Mouse (Mus musculus): ENCODE measurements around the gene Ube2d2b.

Ube2d2b gene

GRCm38 (mm10) chr5:107829998-107830560 lies at the start of gene Ube2d2b:
Gene Ube2d2b, plus strand, starts transcription at chr5:107830099.
- in situ Hi-C loops (cut with MboI, MseI): loop anchor here in 1 of 2 experiments (25.0 kb wide), 1 partner anchor 943 kb away; no protein-coding TSS in a partner anchor

DNA sequence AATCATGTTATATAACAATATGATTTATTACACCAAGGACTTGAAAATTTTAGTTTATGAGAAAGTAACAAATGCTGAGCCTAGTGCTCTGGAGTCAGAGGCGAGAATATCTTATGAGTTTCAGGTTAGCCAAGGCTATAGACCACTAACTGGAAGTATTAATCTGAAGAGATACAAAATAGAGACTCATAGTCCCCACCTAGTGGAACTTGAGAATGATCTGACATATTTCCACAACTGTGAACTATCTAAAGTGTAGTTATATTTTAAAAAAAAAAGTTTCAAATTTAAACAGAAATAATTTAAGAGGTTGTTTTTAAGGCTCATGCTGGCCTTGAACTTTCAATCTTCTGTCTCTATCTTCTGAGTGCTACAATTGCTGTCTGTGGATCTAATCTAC lies 47.5 kb upstream of the Ube2d2b start:
- in situ Hi-C loops (cut with MboI, MseI): loop anchor here in 1 of 2 experiments (5.0 kb wide), 1 partner anchor 80 kb away; no protein-coding TSS in a partner anchor

DNA sequence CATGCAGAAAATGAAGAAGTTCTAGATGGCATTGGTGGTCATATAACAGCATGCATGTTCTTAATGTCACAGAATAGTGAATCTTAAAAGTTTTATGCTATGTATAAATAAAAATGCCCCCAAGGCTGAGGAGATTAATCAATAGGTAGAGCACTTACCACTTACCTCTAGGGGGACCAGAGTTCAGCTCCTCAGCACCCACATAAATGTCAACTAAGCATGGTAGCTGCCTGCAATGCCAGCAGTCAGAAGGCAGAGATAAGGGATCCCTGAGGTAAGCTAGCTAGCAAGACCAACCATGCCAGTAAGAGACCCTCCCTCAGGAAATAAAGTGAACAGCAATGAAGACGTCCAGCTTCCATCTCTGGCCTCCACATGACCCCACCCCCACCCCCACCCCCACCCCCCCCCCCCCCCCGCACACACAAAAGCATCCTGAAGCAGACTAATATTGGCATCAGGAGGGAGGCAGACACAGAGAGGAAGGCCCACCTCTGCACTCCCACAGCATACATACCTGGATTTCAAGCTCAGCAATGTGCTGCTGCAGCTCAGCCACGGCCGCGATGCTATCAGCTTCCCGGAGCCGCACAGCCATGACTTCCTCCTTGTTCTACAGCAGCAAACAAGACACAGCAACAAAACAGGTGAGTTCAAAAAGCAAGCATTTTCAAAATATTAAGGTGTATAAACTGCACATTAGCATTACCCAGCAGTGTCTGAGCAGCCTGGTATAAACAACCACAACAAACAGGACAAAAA lies 42.0 kb upstream of the Ube2d2b start:
- in situ Hi-C loops (cut with MboI, MseI): no loop called here

- in situ Hi-C loops (cut with MboI, MseI): no loop called here
Measured at GRCm38 (mm10) chr5:107789492-107789891, 40.4 kb upstream of the Ube2d2b start.

GRCm38 (mm10) chr5:107791966-107792365 lies 37.9 kb upstream of the Ube2d2b start:
- in situ Hi-C loops (cut with MboI, MseI): loop anchor here in 1 of 2 experiments (5.0 kb wide), 1 partner anchor 70 kb away; no protein-coding TSS in a partner anchor

DNA sequence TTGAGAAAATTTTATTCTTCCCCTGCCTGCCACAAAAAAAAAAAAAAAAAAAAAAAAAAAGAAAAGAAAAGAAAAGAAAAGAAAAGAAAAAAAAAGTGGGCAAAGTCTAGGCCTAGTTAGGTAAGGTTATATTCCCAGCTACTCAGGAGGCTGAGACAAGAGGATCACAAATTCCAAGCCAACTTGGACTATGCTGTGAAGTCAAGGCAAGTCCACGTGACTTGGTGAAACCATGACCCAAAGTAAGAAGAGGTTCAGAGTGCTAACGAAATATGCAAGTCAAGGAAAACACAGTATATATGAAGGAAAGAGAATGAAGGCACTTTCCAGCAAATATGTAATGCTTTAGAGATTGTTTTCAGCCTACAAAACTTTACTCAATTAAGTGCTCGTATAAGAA lies 37.4 kb upstream of the Ube2d2b start:
- in situ Hi-C loops (cut with MboI, MseI): loop anchor here in 1 of 2 experiments (5.0 kb wide), 1 partner anchor 70 kb away; no protein-coding TSS in a partner anchor

GRCm38 (mm10) chr5:107793258-107793657 lies 36.6 kb upstream of the Ube2d2b start:
- in situ Hi-C loops (cut with MboI, MseI): loop anchor here in 1 of 2 experiments (5.0 kb wide), 1 partner anchor 71 kb away; no protein-coding TSS in a partner anchor

- in situ Hi-C loops (cut with MboI, MseI): loop anchor here in 1 of 2 experiments (5.0 kb wide), 1 partner anchor 72 kb away; no protein-coding TSS in a partner anchor
Measured at GRCm38 (mm10) chr5:107793927-107794326, 36.0 kb upstream of the Ube2d2b start.

- in situ Hi-C loops (cut with MboI, MseI): loop anchor here in 1 of 2 experiments (5.0 kb wide), 1 partner anchor 54 kb away; no protein-coding TSS in a partner anchor
Measured at GRCm38 (mm10) chr5:107798290-107798689, 31.6 kb upstream of the Ube2d2b start.

GRCm38 (mm10) chr5:107801234-107801633 lies 28.7 kb upstream of the Ube2d2b start:
- in situ Hi-C loops (cut with MboI, MseI): no loop called here

GRCm38 (mm10) chr5:107802621-107803020 lies 27.3 kb upstream of the Ube2d2b start:
- in situ Hi-C loops (cut with MboI, MseI): no loop called here

DNA sequence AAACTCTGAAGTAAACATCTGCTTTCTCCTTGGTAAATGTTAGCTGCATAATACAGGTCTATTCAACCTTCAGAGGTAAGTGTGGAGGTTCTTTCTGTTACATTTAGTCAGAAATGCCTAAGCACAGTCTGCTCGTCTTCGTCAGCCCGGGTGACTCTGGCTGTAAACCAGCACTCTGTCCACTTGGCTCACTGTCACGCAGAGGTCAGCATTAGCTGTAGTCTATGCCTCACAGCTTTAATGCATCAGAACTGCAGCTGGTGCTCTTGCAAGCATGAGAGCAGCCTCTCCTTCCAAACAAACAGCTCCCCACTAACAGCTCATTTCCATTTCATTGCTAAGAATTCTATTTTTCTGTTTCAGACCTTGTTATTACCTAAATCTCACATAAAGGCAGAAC lies 22.4 kb upstream of the Ube2d2b start:
- in situ Hi-C loops (cut with MboI, MseI): no loop called here

GRCm38 (mm10) chr5:107814651-107815050 lies 15.2 kb upstream of the Ube2d2b start:
- in situ Hi-C loops (cut with MboI, MseI): no loop called here

DNA sequence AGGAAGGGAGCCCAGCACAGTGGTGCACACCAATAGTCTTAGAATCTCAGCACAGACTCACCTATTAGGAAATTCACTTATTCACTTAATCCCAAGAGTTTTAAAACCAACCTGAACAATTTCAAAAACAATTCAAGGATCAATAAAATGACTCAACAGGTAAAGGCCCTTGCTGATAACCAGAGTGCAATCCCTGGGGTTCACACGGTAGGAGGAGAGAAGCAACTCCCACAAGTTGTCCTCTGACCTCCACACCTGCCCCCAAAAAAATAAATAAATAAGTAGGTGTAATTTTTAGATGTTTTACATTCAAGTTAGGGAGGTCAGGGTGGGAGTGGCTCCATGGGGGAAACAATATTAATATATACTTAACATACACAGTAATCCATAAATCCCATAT lies 7.4 kb upstream of the Ube2d2b start:
- in situ Hi-C loops (cut with MboI, MseI): no loop called here

- in situ Hi-C loops (cut with MboI, MseI): loop anchor here in 1 of 2 experiments (25.0 kb wide), 1 partner anchor 944 kb away; no protein-coding TSS in a partner anchor
Measured at GRCm38 (mm10) chr5:107831351-107831750, 1.5 kb downstream of the Ube2d2b start.

GRCm38 (mm10) chr5:107834287-107834686 lies 4.4 kb downstream of the Ube2d2b start:
- in situ Hi-C loops (cut with MboI, MseI): loop anchor here in 1 of 2 experiments (25.0 kb wide), 1 partner anchor 947 kb away; no protein-coding TSS in a partner anchor

DNA sequence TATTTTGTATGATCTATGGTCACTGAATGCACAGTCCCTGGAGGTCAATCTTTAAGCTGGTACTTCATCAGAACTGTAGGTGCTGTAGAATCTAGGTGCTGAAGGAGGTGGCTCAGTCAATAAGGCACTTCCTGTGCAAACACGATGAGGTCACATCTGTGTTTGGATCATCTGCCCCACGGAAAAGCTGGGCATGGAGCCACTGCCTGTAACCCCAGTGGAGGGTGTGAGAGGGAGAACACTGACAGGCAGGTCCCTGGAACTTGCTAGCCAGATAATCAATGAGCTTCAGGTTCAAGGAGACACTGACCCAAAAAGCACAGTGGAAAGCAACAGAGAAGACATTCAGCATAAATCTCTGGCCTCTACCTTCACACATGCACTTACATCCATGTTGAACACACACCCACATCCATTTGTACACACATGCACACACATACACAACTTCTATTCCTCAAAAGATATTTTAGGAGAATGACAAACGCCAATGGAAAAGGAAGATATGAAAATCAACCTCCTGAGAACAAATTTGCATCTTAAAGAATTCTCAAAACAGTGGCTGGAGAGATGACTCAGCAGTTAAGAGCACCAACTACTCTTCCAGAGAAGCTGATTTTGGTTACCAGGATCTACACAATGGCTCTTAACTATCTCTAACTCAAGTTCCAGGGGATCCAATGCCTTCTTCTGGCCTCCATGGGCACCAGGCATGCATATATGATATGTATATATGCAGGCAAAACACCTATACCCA lies 9.2 kb downstream of the Ube2d2b start:
- in situ Hi-C loops (cut with MboI, MseI): loop anchor here in 1 of 2 experiments (25.0 kb wide), 1 partner anchor 952 kb away; no protein-coding TSS in a partner anchor

DNA sequence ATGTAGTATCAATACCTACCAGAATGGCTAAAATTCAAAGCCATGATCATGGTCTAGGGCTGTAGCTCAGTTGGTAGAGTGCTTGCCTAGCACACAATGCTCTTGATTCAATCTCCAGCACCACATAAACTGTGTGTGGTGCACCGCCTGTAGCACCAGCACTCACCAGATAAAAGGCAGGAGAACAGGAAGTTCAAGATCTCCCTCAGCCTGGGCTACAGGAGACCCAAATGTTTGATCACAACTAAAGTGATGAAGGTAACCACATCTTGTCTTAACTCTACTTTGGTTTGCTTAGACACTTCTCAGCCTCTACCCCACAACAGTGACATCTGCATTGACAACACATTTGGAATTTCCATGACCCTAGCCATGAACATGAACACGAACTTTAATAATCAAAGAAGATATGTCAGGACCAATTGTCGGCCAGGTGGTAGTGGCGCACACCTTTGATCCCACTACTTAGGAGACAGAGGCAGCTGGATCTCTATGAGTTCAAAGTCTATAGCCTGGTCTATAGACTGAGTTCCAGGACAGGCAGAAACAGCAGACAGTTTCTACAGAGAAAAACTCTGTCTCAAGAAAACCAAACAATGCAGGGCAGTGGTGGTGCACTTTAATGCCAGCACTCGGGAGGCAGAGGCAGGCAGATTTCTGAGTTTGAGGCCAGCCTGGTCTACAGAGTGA lies 10.8 kb downstream of the Ube2d2b start:
- in situ Hi-C loops (cut with MboI, MseI): loop anchor here in 1 of 2 experiments (5.0 to 25.0 kb wide), 2 partner anchors 37 to 953 kb away; partner anchors contain the start of gene Evi5

DNA sequence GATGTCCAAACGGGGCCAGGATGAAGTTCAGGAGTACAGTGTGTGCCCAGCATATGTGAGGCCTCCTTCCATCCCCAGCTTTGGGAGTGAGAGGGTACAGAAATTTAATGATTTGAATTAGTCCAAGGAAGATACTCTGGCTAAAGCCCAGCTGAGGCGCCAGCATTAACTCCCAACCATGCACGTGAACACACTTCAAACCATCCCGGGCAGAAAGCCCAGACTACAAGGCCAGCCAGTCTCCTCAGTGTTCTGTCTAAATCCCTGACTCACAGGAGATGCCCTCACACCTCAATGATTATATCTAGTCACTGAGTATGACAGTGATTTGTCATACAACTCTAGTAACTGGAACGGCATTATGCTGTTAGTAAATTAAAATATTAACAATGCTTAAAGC lies 17.4 kb downstream of the Ube2d2b start:
- in situ Hi-C loops (cut with MboI, MseI): loop anchor here in 1 of 2 experiments (25.0 kb wide), 1 partner anchor 960 kb away; no protein-coding TSS in a partner anchor

GRCm38 (mm10) chr5:107847817-107848216 lies 17.9 kb downstream of the Ube2d2b start:
- in situ Hi-C loops (cut with MboI, MseI): loop anchor here in 1 of 2 experiments (25.0 kb wide), 1 partner anchor 961 kb away; no protein-coding TSS in a partner anchor
